Mouse (Mus musculus): ENCODE results near the gene Camk2g. TPM values are rescaled to one million over a fixed set of nuclear protein-coding genes. Genes with fewer than 3 reads are reported as not detected.

Camk2g gene
- polyA plus RNA-seq, 1 experiment = 287 TPM

GRCm38 (mm10) chr14:20694185-20694883, 99.6 kb downstream of the Camk2g start:
- Histone ChIP-seq H3K4me1 (ENCODE audit: control insufficient read depth, insufficient read depth, low read length) (peaks cover 3% of the 10 kb centered on the region), H3K27ac (ENCODE audit: insufficient read depth, low read length) (no peak overlapping the region), H3K4me3 (ENCODE audit: insufficient read depth, low read length) (peak overlapping the region; percentile 58)
- no peak for TF ChIP-seq POLR2A (IDR thresholded peaks at IDR 0.05; ENCODE audit: extremely low read depth, insufficient read depth, low read length)
- no peak for TF ChIP-seq CTCF (IDR thresholded peaks at IDR 0.05; ENCODE audit: extremely low read depth, insufficient read depth, low read length)

GRCm38 (mm10) chr14:20693589-20694101, 100.2 kb downstream of the Camk2g start:
- H3K27ac ChIP-seq (ENCODE audit: insufficient read depth, low read length) = no peak overlapping the region
- H3K4me1 ChIP-seq (ENCODE audit: control insufficient read depth, insufficient read depth, low read length) = peaks cover 3% of the 10 kb centered on the region
- no peak overlapping the region for H3K4me3 ChIP-seq (ENCODE audit: insufficient read depth, low read length)
- TF ChIP-seq CTCF (IDR thresholded peaks at IDR 0.05; ENCODE audit: extremely low read depth, insufficient read depth, low read length) = no peak
- TF ChIP-seq POLR2A (IDR thresholded peaks at IDR 0.05; ENCODE audit: extremely low read depth, insufficient read depth, low read length) = no peak

GRCm38 (mm10) chr14:20691772-20692171, 102.1 kb downstream of the Camk2g start:
- Histone ChIP-seq H3K4me3 (ENCODE audit: insufficient read depth, low read length) (no peak overlapping the region), H3K27ac (ENCODE audit: insufficient read depth, low read length) (no peak overlapping the region), H3K4me1 (ENCODE audit: control insufficient read depth, insufficient read depth, low read length) (peaks cover 3% of the 10 kb centered on the region)
- no peak for TF ChIP-seq CTCF (IDR thresholded peaks at IDR 0.05; ENCODE audit: extremely low read depth, insufficient read depth, low read length)
- TF ChIP-seq POLR2A (IDR thresholded peaks at IDR 0.05; ENCODE audit: extremely low read depth, insufficient read depth, low read length) = no peak

- Histone ChIP-seq H3K4me1 (ENCODE audit: control insufficient read depth, insufficient read depth, low read length) (no peaks in the 10 kb centered on the region; the same call in 1 of the 2 replicates), H3K4me3 (ENCODE audit: insufficient read depth, low read length) (no peak overlapping the region), H3K27ac (ENCODE audit: insufficient read depth, low read length) (no peak overlapping the region)
- TF ChIP-seq CTCF (IDR thresholded peaks at IDR 0.05; ENCODE audit: extremely low read depth, insufficient read depth, low read length) (no peak), POLR2A (IDR thresholded peaks at IDR 0.05; ENCODE audit: extremely low read depth, insufficient read depth, low read length) (no peak)
Observed at GRCm38 (mm10) chr14:20689009-20689408, 104.9 kb downstream of the Camk2g start.

- no peak for TF ChIP-seq CTCF (IDR thresholded peaks at IDR 0.05; ENCODE audit: extremely low read depth, insufficient read depth, low read length)
- TF ChIP-seq POLR2A (IDR thresholded peaks at IDR 0.05; ENCODE audit: extremely low read depth, insufficient read depth, low read length) = no peak
- Histone ChIP-seq H3K27ac (ENCODE audit: insufficient read depth, low read length) (no peak overlapping the region), H3K4me1 (ENCODE audit: control insufficient read depth, insufficient read depth, low read length) (no peaks in the 10 kb centered on the region; the same call in 1 of the 2 replicates), H3K4me3 (ENCODE audit: insufficient read depth, low read length) (no peak overlapping the region)
Observed at GRCm38 (mm10) chr14:20686576-20686975, 107.3 kb downstream of the Camk2g start.

Other genes starting within 250 kb of the Camk2g start
- gene Ppp3cb, start 247.5 kb downstream of the Camk2g start, polyA plus RNA-seq (2012; rRNA removed) = 162 and 167 TPM in 2 replicates
- gene Usp54, start 153.0 kb downstream of the Camk2g start, polyA plus RNA-seq (2012; rRNA removed) = 47.8 and 49.8 TPM in 2 replicates
- gene Myoz1, start 137.5 kb downstream of the Camk2g start, polyA plus RNA-seq (2012; rRNA removed) = not detected in 2 replicates
- gene Synpo2l, start 125.7 kb downstream of the Camk2g start, polyA plus RNA-seq (2012; rRNA removed) = 0.11 and 0.19 TPM in 2 replicates
- gene Sec24c, start 119.8 kb downstream of the Camk2g start, polyA plus RNA-seq (2012; rRNA removed) = 77.2 and 79.3 TPM in 2 replicates
- 14.9 and 16.3 TPM in 2 replicates for gene Fut11, start 99.1 kb downstream of the Camk2g start, polyA plus RNA-seq (2012; rRNA removed)
- 84.9 and 85.9 TPM in 2 replicates for gene Chchd1, start 91.1 kb downstream of the Camk2g start, polyA plus RNA-seq (2012; rRNA removed)
- 174 and 185 TPM in 2 replicates for gene Zswim8, start 86.5 kb downstream of the Camk2g start, polyA plus RNA-seq (2012; rRNA removed)
- 22.9 and 26.7 TPM in 2 replicates for gene Ndst2, start 59.5 kb downstream of the Camk2g start, polyA plus RNA-seq (2012; rRNA removed)
- gene Plau, start 42.6 kb upstream of the Camk2g start, polyA plus RNA-seq (2012; rRNA removed) = 4.2 and 5.2 TPM in 2 replicates
- 31.7 and 32.9 TPM in 2 replicates for gene Vcl, start 135.3 kb upstream of the Camk2g start, polyA plus RNA-seq (2012; rRNA removed)

All from cortical plate, adult 2 months (tissue).